Mouse (Mus musculus) midbrain, embryonic 11.5 days (tissue): ENCODE data around the gene Rd3l. TPM values are rescaled to one million over a fixed set of nuclear protein-coding genes. Genes with fewer than 3 reads are reported as not detected.

Source experiments
- ATAC-seq: fragments of 200-750 bp; cut with Nextera tagmentation; 2 replicates; pipeline ENCODE4 v1.8.0; 2017; ENCODE audit warnings: moderate TSS enrichment, moderate library complexity; ENCODE audit not compliant: low FRiP score
- DNase-seq: peaks from one replicate; pipeline ENCODE4 v3.0.0; 2015; ENCODE audit warnings: low spot score; ENCODE audit errors: missing footprints
- H3K27ac ChIP-seq: fragments of 300-500 bp; sonication (generic); 2 replicates; pipeline ENCODE4 v1.5.1; 2014; ENCODE audit warnings: low read depth, low read length
- H3K27me3 ChIP-seq: fragments of 300-500 bp; sonication (generic); 2 replicates; pipeline ENCODE4 v1.6.1; 2014; ENCODE audit warnings: mild to moderate bottlenecking, low read length, moderate library complexity, mixed read lengths; ENCODE audit not compliant: control insufficient read depth, insufficient read depth
- H3K36me3 ChIP-seq: fragments of 300-500 bp; sonication (generic); 2 replicates; pipeline ENCODE4 v1.6.1; 2014; ENCODE audit warnings: mild to moderate bottlenecking, low read length, moderate library complexity, mixed read lengths; ENCODE audit not compliant: control insufficient read depth, insufficient read depth
- H3K4me1 ChIP-seq: fragments of 300-500 bp; sonication (generic); 2 replicates; pipeline ENCODE4 v1.6.1; 2014; ENCODE audit warnings: low read length; ENCODE audit not compliant: control insufficient read depth, insufficient read depth
- H3K4me2 ChIP-seq: fragments of 300-500 bp; sonication (generic); 2 replicates; pipeline ENCODE4 v1.6.1; 2014; ENCODE audit warnings: mild to moderate bottlenecking, moderate library complexity
- H3K4me3 ChIP-seq: fragments of 300-500 bp; sonication (generic); 2 replicates; pipeline ENCODE4 v1.5.1; 2014; ENCODE audit warnings: low read depth, low read length
- H3K9ac ChIP-seq: fragments of 300-500 bp; sonication (generic); 2 replicates; pipeline ENCODE4 v1.6.1; 2014; ENCODE audit warnings: low read length
- H3K9me3 ChIP-seq: fragments of 300-500 bp; sonication (generic); 2 replicates; pipeline ENCODE4 v1.6.1; 2016; ENCODE audit warnings: low read length; ENCODE audit not compliant: control insufficient read depth
- WGBS: fragments of 180-500 bp; shearing (Covaris S2); extraction: QIAGEN DNeasy Blood & Tissue Kit; methylation state at CpG from one replicate; pipeline ENCODE4 v1.1.7; 2014; 5-methylcytosine and 5-hydroxymethylcytosine counted together
- polyA plus RNA-seq: library from polyadenylated mRNA; unstranded; fragments of >200 nt; fragmentation: Nextera tagmentation; extraction: Ambion mirVana; gene quantifications from 2 replicates; pipeline ENCODE4 v1.2.1, GENCODE M21; 2014

Rd3l gene
- not detected in 2 replicates for polyA plus RNA-seq

DNA sequence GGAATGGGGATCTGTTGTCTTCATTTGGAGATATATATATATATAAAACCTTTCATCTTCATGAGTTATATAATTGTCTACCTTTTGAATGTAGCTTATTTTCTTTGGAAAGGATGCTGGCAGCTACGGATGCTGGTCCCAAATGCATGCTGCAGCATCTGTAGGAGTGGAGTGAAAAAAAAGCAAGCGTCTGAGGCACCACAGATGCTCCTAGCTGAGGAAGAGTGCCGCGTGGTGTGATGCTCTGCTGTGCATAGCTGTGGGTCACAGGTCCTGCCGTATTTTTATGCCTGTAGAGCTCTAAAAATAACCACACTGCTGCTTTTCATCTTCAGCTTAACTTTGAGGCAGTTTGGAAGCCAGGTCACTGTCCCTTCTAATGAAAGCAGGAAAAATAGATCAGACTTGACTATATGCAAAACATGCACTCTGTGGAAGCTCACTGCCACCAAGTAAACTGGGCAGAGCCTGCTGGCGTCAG is at the start of gene Rd3l:
TSS of gene Rd3l (minus strand) at position 431 of the 481 bp plus-strand sequence.
- Histone ChIP-seq H3K4me2 (no peak within 1 kb of the TSS), H3K9me3 (no peaks in the 10 kb centered on the region), H3K27ac (no peak within 1 kb of the TSS), H3K4me1 (no peaks in the 10 kb centered on the region), H3K9ac (no peak within 1 kb of the TSS), H3K27me3 (no peaks in the 10 kb centered on the region), H3K36me3 (no peaks in the 10 kb centered on the region), H3K4me3 (no peak within 1 kb of the TSS)
- DNase-seq = no peak
- no peak for ATAC-seq
- WGBS = 77% methylated on average over 6 of the region's 6 CpGs

DNA sequence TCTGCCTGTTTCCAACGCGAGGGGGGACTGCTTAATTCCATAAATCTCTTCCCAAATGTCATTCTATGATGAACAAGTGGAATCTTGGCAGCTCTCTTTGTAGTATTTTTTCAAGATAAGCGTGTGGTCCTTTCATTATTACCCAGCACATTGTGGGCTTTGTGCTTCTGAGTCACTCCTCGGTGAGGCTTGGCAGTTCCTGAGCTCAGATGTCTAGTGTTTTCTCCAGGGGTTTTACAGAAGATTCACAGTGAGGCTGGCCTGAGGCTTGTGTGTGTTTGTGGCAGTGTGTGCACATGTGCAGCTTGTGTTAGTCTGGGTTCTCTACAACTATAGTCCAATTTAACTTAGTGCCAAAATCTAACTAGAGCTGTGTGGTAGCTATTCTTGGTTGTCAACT is 46.3 kb upstream of the Rd3l start:
- no peaks in the 10 kb centered on the region for H3K9me3 ChIP-seq
- H3K36me3 ChIP-seq = no peaks in the 10 kb centered on the region
- 76% methylated on average over 4 of the region's 4 CpGs for WGBS

DNA sequence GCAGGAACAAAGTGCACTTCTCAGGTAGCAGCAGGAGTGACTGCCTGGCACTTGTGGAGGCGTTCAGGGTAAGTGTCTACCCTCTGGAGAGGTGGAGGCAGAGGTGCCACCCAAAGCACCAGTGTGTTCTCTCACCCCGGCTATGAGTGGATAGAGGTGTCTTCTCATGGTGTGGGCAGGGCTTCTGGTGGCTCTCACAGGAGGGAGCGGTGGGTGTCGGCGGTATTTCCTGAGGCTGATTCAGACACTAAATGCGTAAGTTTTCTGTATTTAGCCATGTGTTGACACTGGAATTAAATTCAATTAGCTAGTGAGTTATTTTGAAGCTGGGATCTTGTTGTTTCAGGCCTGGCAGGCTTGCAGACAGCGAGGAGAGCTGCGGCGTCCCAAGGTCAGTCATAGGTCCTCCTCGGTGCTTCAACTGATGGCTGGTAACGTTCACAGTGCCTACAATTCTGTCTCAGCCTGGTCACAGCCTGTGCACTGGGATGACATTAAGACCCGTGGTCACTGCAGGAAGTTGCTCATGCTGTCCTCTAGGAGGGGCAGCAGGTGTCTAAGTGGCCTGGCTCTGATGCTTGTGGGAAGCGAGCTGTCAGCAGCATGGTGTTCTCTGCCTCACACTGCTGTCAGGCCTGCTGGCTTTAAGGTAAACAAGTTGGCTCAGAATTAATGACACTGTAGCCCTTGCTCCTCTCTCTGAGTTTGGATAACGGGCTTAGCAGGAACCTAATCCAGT is 45.0 kb upstream of the Rd3l start:
- H3K36me3 ChIP-seq = no peaks in the 10 kb centered on the region
- H3K9me3 ChIP-seq = no peaks in the 10 kb centered on the region; the same call in 1 of the 2 replicates
- no peak for DNase-seq
- ATAC-seq = no peak
- H3K27ac ChIP-seq = no peak overlapping the region
- 85% methylated on average over 14 of the region's 14 CpGs for WGBS
- H3K4me2 ChIP-seq = no peak overlapping the region
- no peak overlapping the region for H3K4me3 ChIP-seq
- no peaks in the 10 kb centered on the region for H3K27me3 ChIP-seq
- H3K9ac ChIP-seq = no peak overlapping the region
- no peaks in the 10 kb centered on the region for H3K4me1 ChIP-seq

More for the DNA sequence above, 46.3 kb upstream of the Rd3l start:
- Histone ChIP-seq H3K4me1 (no peaks in the 10 kb centered on the region), H3K27me3 (no peaks in the 10 kb centered on the region), H3K4me2 (no peak overlapping the region), H3K9ac (no peak overlapping the region), H3K4me3 (no peak overlapping the region), H3K27ac (no peak overlapping the region)
- no peak for DNase-seq
- no peak for ATAC-seq

DNA sequence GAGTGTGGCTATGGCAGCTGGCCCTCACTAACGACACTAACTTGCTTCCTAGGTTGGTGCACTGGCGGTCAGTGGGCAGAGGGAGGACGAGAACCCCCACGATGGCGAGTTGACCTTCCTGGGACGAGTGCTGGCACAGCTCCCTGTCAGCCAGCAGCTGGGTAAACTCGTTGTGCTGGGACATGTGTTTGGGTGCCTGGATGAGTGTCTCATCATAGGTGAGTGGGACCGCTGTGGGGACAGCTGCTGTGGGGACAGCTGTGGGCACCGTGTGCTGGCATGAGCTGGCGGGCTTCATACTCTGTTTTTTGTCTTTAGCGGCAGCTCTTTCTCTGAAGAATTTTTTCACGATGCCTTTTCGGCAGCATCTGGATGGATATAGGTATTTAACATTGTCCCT is 44.3 kb upstream of the Rd3l start:
- no peak for DNase-seq

DNA sequence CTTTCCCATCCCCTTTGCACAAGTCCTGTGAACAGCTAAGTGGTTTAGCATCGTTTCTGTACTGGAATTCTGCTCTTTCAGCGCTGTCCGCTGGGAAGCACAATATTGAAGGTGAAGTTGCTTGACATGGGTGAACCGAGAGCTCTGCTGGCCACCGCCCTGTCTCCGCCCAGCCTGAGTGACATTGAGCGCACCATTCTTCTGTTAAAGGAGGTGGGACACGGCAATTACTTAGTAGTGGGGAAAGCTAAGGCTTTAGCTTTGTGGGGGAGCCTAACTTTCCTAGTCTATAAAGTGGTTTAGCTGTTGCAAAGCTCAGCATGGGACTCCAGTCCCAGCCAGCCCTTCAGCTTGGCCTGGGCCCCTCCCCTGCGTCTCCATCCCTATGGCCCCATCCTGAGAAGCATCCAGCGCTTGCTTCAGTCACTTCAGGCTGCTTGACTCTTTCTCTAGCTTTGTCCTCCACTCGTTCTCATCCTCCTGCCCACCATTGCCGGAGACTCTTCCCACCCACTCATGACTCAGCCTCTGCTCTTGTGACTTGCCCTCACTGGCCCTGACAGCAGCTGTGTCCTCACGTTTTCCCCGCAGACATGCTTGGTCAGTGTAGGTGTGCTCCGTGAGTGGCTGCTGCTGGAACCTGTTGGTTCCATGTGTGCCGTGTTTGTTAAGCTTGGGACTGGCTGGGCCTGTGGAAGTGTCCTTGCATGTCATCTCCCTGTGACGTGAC is 43.6 kb upstream of the Rd3l start:
- H3K9me3 ChIP-seq = no peaks in the 10 kb centered on the region; the same call in 1 of the 2 replicates
- H3K4me3 ChIP-seq = no peak overlapping the region
- H3K9ac ChIP-seq = no peak overlapping the region
- no peak for DNase-seq
- no peak overlapping the region for H3K4me2 ChIP-seq
- H3K27me3 ChIP-seq = no peaks in the 10 kb centered on the region
- ATAC-seq = no peak
- no peak overlapping the region for H3K27ac ChIP-seq
- H3K36me3 ChIP-seq = no peaks in the 10 kb centered on the region
- 76% methylated on average over 17 of the region's 17 CpGs for WGBS
- no peaks in the 10 kb centered on the region for H3K4me1 ChIP-seq

More for the DNA sequence above, 44.3 kb upstream of the Rd3l start:
- Histone ChIP-seq H3K4me3 (no peak overlapping the region), H3K27ac (no peak overlapping the region), H3K36me3 (no peaks in the 10 kb centered on the region), H3K4me2 (no peak overlapping the region), H3K9me3 (no peaks in the 10 kb centered on the region; the same call in 1 of the 2 replicates), H3K27me3 (no peaks in the 10 kb centered on the region), H3K9ac (no peak overlapping the region), H3K4me1 (no peaks in the 10 kb centered on the region)
- 91% methylated on average over 13 of the region's 13 CpGs for WGBS
- ATAC-seq = no peak

DNA sequence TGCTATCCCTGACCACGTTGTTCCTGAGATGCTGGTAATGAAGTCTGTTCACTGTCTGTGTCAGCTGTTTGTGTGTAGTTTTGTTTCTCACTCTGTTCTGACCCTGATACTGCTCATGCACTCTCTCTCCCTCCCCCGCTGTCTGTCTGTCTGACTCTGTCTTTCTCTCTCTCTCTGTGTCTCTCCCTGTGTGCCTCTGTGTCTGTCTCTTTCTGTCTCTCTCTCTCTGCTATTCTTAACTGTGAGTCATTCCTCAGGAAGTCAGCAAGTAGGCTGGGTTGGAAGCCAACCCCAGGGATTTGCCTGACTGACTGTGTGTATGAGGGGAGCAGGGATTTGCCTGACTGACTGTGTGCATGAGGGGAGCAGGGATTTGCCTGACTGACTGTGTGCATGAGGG is 42.2 kb upstream of the Rd3l start:
- 80% methylated on average over 2 of the region's 2 CpGs for WGBS
- ATAC-seq = no peak
- Histone ChIP-seq H3K4me1 (no peaks in the 10 kb centered on the region), H3K4me2 (no peak overlapping the region), H3K9ac (no peak overlapping the region), H3K4me3 (no peak overlapping the region), H3K27ac (no peak overlapping the region), H3K36me3 (no peaks in the 10 kb centered on the region), H3K9me3 (no peaks in the 10 kb centered on the region; the same call in 1 of the 2 replicates), H3K27me3 (no peaks in the 10 kb centered on the region)
- no peak for DNase-seq

DNA sequence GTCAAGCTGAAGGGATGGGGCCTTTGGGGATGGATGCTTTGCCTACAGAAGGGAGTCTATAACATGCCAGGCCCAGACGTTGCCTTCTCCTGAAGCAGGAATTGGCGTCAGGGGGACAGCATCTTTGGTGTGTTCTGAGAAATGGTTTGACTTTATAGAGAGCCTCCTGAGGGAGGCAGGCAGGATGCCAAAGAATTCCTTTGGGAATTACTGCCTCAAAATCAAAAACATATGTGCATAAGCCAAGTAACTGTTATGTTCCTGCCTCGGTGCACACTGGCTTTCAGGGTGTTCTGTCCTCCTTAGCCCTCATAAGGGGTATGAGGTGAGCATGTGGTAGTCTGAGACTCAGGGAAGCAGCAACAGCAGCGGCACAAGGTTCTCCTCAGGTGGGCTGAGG is 35.2 kb upstream of the Rd3l start:
- Histone ChIP-seq H3K9me3 (no peaks in the 10 kb centered on the region; the same call in 1 of the 2 replicates), H3K4me3 (no peak overlapping the region), H3K4me2 (no peak overlapping the region), H3K36me3 (no peaks in the 10 kb centered on the region), H3K9ac (no peak overlapping the region), H3K27me3 (no peaks in the 10 kb centered on the region), H3K27ac (no peak overlapping the region), H3K4me1 (peaks cover 6% of the 10 kb centered on the region; the same call in 1 of the 2 replicates)
- WGBS = 79% methylated on average over 4 of the region's 4 CpGs
- ATAC-seq (no peak), DNase-seq (no peak)

DNA sequence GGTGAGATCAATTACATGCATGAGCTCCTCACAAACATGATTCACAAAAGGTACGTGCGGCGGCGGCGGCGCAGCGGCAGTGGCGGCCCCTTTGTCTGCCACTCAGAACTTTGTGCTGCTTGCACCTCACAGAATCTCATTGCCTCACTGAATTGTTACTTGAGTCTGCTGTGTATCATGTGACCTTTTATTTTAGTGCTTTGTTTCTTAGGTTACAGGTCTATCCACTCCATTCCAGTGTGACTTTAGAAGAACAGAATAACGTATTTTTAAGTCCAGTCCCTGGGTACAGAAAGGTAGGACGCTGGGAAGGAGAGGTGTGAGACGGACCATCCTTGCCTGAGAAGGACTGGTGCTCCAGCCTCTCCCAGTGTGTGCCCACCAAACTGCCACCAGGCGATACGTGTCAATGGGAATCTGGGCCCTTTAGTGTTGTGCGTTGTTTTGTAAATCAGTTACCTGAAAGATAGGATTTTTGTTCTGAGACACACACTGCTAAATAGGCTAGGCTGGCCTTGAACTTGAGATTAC is 32.2 kb upstream of the Rd3l start:
- DNase-seq (peak; percentile 89), ATAC-seq (peak; percentile 84)
- Histone ChIP-seq H3K27me3 (no peaks in the 10 kb centered on the region), H3K27ac (peak overlapping the region; percentile 68), H3K4me1 (peaks cover 6% of the 10 kb centered on the region; the same call in 1 of the 2 replicates), H3K36me3 (no peaks in the 10 kb centered on the region), H3K9ac (peak overlapping the region; percentile 63), H3K4me3 (peak overlapping the region; percentile 16; the same call in 1 of the 2 replicates), H3K4me2 (peak overlapping the region; percentile 49), H3K9me3 (no peaks in the 10 kb centered on the region)
- 14% methylated on average over 14 of the region's 14 CpGs for whole genome bisulfite sequencing
